Mouse (Mus musculus) NIH3T3 (cell line): ENCODE measurements around the gene Adgrf1.

Experiments used
- DNase-seq: peaks from one replicate; pipeline ENCODE4 v3.0.0-alpha.2; 2012; ENCODE audit warnings: low read depth

Gene Adgrf1

DNA sequence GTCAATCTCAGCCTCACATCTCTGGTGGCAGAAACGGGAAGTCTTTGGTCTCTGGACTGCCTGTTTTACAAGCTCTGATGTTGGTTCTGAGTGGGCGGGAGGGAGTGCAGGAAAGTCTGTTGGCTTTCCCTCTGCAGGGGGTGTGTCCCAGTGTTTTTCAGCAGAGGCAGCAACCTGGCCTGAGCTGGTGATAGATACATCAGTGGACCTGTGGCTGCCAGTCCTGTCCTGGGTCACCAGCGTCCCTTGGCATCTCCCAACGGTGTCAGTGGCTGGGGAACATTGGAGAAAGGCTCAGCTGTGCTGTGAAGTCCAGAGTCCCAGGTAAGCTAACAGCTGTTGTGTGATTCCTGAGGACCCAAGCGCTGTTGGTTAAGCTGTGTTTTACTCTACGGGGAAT is at the start of gene Adgrf1:
Adgrf1 (plus strand) TSS at position 169 of the 400 bp plus-strand sequence.
- DNase-seq: no peak

DNA sequence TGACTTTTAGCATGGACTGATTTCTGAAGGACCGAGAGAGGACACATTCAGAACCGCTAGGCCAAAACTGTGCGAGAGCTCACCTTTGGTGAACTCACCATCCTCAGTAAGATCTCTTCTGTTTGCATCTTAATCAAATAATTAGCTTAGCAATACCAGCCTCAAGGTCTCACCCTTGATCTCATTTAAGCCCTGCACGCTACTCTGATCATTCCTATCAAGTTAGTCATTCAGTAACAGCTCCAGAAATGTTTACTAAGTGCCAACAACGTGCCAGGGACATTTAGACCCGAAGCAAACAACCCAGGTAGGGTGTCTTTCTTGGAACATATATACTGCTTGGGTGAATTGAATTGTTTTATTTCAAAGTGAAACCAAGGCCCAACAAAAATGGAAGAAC is 44.0 kb upstream of the Adgrf1 start:
- DNase-seq: no peak

- DNase-seq: peak; percentile 87
Measured at GRCm38 (mm10) chr17:43229621-43230513, 40.3 kb upstream of the Adgrf1 start.

- DNase-seq: no peak
Measured at GRCm38 (mm10) chr17:43230821-43231220, 39.3 kb upstream of the Adgrf1 start.

DNA sequence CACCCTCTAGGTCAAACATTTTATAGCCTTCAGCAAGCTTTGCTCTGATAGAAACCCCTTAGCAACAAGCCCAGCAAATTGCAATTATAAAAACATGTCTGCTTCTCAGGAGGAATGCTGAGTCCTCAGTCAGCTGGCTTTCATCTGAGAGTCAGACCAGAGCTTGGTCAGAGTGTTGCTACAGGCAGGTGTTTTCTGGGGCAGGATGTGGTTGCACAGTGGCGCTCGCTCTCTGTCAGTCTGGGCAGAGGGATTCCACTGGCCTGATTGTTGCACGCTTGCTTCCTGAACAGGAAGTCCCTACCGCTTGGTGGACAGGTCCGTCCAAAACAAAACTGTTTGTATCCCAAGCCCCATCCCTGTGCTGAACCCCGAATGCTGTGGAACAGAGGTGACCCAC is 37.4 kb upstream of the Adgrf1 start:
- no peak for DNase-seq

GRCm38 (mm10) chr17:43236656-43237250 is 33.4 kb upstream of the Adgrf1 start:
- no peak for DNase-seq

DNA sequence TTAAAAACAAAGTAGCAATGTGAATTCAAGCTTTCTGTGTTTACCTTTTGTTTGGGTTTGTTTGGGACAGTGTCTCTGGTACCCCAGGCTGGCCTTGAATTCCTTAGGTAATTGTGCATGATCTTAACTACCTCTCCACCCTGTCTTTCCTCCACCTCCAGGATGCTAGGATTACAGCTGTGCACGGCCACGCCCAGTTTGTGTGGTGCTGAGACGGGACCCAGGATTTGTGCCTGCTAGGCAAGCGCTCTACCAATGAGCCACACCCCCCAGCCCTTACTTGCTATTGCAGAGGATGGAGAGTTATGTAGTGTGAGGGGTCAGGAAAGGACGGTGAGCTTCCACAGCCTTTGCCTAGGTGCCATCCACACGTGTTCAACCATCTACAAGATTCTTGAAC is 31.1 kb upstream of the Adgrf1 start:
- no peak for DNase-seq

DNA sequence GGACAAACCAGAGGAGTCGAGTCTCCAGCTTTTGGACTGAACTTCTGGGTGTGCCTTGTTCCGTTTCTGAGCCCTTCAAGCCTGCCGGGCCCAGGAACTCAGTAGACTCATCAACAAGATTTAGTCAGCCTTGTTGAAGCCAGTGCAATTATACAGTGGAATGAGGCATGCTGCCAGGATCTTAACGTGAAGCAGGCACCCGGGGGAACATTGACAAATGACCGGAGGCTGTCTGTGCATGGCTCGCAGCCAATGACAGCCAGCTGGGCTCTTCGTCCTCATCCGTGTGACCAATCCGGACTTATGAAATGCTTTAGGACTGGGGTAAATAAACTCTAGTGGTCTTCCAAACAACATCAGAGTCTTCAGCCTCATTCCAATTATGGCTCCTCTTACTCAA is 29.0 kb upstream of the Adgrf1 start:
- DNase-seq: peak; percentile 60

DNA sequence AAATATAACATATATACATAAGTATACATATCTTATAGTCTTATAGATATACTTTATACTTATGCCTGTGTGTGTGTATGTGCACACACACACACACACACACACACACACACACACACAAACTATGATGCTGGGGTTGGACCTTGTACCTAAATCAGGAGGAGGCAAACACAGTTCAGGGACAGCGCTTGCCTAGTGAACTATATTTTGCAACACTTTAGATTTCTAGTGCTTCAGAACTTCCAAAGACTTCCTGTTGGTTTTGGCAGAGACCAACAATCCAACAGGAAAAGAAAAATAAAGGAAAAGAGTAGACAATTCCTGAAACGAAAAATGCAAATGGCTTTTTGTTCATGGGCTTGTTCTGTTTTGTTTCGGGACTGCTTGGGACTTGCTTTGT is 27.5 kb upstream of the Adgrf1 start:
- DNase-seq: no peak

- no peak for DNase-seq
Measured at GRCm38 (mm10) chr17:43245364-43245763, 24.8 kb upstream of the Adgrf1 start.

DNA sequence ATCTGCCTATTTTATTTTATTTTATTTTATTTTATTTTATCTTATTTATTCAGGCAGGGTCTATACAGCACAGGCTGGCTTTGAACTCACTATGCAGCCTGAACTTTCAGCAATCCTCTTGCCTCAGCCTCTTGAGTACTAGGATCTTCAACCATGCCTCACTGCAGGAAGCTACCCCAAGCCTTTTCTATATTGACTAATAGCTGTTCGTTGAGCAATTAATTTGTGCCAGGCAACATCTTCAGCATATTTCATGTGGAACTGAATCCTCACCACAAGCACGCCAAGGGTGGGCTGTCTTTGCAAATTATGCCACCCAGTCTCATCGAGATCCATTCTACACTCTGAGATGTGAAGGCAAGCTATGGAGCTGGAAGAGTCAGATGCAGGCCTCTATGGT is 22.9 kb upstream of the Adgrf1 start:
- no peak for DNase-seq

GRCm38 (mm10) chr17:43249645-43250044 is 20.5 kb upstream of the Adgrf1 start:
- no peak for DNase-seq

GRCm38 (mm10) chr17:43251249-43252125 is 18.6 kb upstream of the Adgrf1 start:
- no peak for DNase-seq

DNA sequence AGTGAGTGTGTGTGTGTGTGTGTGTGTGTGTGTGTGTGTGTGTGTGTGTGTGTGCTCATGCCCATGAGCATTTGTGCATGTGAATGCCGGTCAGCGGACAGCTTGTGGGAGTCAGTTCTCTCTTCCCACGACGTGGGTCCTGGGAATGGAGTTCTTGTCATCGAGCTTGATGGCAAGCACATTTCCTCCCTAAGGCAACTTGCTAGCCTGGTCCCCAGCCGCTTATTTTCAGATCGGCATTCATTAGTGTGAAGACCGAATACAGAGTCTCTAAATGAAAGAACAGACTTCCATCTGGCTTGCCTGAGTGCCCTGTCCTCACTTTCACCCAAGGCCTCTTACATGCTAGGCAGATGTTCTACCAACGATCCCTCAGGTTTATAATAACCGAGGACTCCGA is 17.3 kb upstream of the Adgrf1 start:
- no peak for DNase-seq

GRCm38 (mm10) chr17:43254261-43254660 is 15.9 kb upstream of the Adgrf1 start:
- no peak for DNase-seq

DNA sequence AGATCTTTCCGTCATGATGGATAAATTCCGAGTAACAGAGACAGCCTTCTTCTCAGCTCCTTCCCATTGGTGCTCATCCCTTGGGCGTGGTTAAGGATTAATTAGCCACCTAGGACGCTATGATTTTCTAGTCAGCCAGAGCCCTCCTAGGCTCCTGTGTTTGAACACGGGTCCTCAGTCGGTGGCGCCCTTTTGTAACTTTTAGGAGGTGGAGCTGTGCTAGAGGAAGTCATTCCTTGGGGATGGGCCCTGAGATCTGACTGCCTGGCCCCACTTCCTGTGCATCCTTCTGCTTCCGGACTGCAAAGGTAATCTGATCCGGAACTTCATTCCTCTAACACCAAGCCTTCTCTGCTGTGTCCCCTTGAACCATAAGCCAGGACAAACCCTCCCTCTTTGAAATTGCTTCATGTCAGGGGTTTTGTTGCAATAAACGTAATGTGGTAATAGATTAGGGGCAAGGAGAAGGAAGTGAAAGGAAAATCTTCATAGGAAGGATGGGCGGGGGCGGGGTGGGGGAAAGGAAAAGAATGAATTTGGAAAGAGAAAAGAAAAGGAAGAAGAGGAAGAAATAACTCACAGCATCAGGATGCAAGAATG is 13.5 kb upstream of the Adgrf1 start:
- no peak for DNase-seq

DNA sequence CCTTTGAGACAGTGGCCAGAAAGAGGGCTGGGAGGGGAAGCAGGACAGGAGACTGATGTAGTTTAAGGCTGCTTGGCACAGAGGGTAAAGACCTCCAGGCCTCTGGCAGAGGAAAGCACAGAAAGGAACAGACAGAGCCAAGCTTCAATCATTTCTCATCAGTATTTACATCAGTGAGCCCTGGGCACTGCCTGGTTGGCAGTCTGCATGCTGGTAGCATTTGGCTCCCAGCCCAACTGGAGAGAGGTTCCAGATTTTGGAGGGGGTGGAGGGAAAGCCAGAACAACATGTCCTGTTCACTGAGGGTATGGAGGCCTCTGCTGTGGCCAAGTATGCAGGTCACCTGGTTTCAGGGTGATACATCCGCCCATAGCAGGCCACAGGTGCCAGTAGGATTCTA is 12.4 kb upstream of the Adgrf1 start:
- DNase-seq: no peak

DNA sequence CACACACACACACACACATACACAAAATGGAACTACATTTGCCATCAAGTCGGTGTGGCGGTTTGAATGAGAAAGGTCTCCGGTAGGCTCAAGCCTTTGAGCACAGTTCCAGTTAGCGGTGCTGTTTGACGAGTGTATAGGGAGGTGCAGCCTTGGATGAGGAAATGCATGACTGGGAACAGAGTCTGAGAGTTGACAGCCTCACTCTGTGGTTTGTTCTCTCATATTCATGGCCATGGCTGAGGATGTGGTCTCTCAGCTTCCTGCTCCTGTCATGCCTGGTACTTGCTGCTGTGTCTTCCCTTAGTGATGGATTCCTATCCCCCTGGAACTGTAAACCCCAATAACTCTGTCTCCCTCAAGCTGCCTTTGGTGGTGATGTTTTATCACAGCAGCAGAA is 8.2 kb upstream of the Adgrf1 start:
- DNase-seq: no peak

DNA sequence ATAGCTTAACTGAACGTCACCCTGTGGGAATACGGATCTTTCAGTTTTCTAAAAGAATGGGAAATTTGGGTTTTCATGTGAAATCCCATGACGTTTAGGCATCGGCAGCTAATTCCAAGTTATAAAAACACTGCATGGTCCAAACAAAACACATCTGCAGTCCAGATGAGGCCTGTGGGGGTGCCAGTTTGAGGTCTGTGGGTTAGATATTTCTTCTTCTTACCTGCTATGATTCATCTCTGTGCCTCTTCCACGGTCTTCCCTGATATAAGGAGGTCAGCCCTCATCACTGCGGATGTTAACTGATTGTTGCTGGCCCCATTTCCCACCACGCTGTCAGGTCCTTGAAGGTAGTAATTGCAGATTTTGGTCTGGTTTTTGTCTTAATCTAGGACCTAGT is 5.4 kb upstream of the Adgrf1 start:
- peak; percentile 26 for DNase-seq

DNA sequence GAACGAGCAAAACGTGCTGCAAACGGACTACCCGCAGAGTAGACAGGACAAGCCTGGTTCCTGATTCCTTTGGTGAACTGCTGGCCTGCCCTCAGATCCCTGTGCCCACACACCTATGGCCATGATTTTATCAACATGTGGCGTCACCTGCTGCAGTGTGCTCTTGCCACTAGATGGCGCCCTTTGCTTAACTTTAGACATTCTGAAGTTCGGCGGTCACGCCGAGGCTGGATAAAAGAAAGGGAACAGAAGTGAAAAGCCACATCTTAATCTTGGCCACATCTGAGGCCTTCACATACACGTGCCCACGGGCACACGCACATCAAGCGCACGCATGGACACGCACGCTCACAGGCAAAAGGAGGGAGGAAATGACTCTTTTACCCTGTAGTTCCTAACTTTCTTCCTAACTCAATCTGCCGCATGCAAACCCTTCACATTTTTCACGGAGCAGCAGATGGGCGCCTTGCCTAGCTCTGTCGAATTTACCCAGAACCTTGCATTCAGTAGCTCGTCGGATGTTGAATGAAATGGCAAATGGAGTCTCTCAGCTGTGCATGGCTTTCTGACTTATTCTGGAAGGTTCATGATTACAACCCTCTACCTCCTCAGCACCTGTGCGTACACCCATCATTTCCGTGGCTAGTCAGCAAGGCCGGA is 4.8 kb upstream of the Adgrf1 start:
- DNase-seq: peak; percentile 84

DNA sequence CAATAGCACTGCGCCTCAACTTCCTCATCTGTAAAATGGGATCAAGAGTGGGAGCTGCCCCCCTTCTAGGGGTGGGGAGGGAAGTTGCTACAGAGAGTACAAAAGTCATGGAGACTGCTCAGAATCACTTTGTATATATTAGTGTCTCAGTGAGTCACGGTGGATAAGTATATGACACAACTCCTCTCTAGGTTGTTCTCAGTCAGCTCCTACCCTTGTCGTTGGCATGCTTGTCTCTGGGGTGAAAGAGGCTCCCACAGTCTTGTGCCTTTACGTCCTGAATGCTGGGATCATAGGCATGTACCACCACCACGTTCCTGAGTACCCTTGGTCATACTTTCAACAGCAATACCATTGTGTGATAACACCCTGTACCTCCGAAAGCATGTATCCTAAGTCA is 4.2 kb upstream of the Adgrf1 start:
- DNase-seq: no peak

DNA sequence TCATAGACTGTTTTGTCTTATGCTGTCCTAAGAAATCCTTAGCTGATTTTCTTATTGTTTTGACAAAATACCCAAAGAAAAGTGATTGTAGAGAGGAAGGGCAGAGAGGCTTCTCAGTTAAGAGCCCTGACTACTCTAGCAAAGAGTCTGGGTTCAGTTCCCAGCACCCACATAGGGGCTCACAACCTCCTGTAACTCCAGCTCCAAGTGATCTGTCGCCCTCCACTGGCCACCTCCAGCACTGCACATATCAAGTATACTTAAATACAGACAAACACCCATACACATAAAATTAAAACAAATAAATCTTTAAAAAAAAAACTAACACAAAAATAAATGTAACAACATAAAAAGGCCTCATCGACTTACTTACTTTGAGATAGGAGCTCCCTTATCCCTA is 3.5 kb upstream of the Adgrf1 start:
- no peak for DNase-seq
